Mouse (Mus musculus) ES-E14 (cell line): ENCODE data around the gene Araf.

Source experiments
- HCFC1 ChIP-seq: IDR thresholded peaks from 2 replicates; pipeline ENCODE4 v1.6.1; 2012; ENCODE audit warnings: low read length, inconsistent platforms, borderline replicate concordance; ENCODE audit not compliant: insufficient read depth
- MAFK ChIP-seq: IDR thresholded peaks from 2 replicates; pipeline ENCODE4 v1.6.1; 2014; ENCODE audit warnings: mild to moderate bottlenecking, low read depth, low read length, inconsistent platforms; ENCODE audit not compliant: insufficient read depth
- ZC3H11A ChIP-seq: IDR thresholded peaks from 2 replicates; pipeline ENCODE4 v1.6.1; 2012; ENCODE audit warnings: low read depth, mild to moderate bottlenecking, inconsistent platforms, low read length, borderline replicate concordance
- ZNF384 ChIP-seq: IDR thresholded peaks from 2 replicates; pipeline ENCODE4 v1.6.1; 2012; ENCODE audit warnings: low read depth, low read length, inconsistent platforms

- TF ChIP-seq HCFC1 (no peak), MAFK (no peak), ZNF384 (no peak), ZC3H11A (no peak)
These were observed 655 bp downstream of the Araf start for GRCm38 (mm10) chrX:20798141-20798796.
